Mouse (Mus musculus) left cerebral cortex, adult 2 months (tissue): Measurements from ENCODE around the gene Sf3a2. TPM values are rescaled to one million over a fixed set of nuclear protein-coding genes. Genes with fewer than 3 reads are reported as not detected.
A peak's percentile ranks its signal among the peaks of the same experiment; 100 is the strongest.

Source experiments
- DNase-seq, 2 experiments: peaks; one replicate each; pipeline ENCODE4 v3.0.0; 2021 to 2022; ENCODE audit warnings: low spot score in 2 of 2, mixed read lengths in 1 of 2; ENCODE audit errors: extremely low spot score in 1 of 2
- H3K27ac ChIP-seq: fragments of 200-600 bp; 2 replicates; pipeline ENCODE4 v1.8.1; 2022
- H3K4me3 ChIP-seq: fragments of 200-600 bp; 2 replicates; pipeline ENCODE4 v1.8.1; 2022
- CTCF ChIP-seq: fragments of 200-600 bp; IDR thresholded peaks from 2 replicates; pipeline ENCODE4 v1.8.1; 2022; ENCODE audit warnings: antibody characterized with exemption, mild to moderate bottlenecking, moderate library complexity
- intact Hi-C: fragments of 180-260 bp; cut with DNase I; formaldehyde crosslinking; loops from one replicate; pipeline ENCODE4 v1.15.1; 2025
- long read RNA-seq, 2 experiments: library from polyadenylated mRNA; stranded (forward); transcript quantifications; one replicate each; pipeline ENCODE4 v2.0.0; 2021; ENCODE audit warnings: borderline mapping rate in 2 of 2
- total RNA-seq, 2 experiments: library from RNA; stranded (reverse); gene quantifications; 2 replicates each; pipeline ENCODE4 v1.2.3; 2021

Gene Sf3a2
- 10 to 100 TPM; 42.0 to 48.7 TPM for total RNA-seq
- long read RNA-seq, experiment 1, transcript Sf3a2-203 (9 exons, 2,213 nt), result major isoform, 26 of 31 reads
- long read RNA-seq, experiment 1, partial matches to known transcripts, result 1 of 31 reads
- long read RNA-seq, experiment 1, other reads (novel, unspliced or antisense), result 2 of 31 reads
- long read RNA-seq, experiment 2, transcript Sf3a2-203 (9 exons, 2,213 nt), result major isoform, 27 of 39 reads
- long read RNA-seq, experiment 2, partial matches to known transcripts, result 0 of 39 reads
- long read RNA-seq, experiment 2, other reads (novel, unspliced or antisense), result 9 of 39 reads

- Histone ChIP-seq H3K4me3 (peak within 1 kb of the TSS; percentile 98), H3K27ac (peak within 1 kb of the TSS; percentile 98)
- intact Hi-C loops, result loop anchor here (2.0 kb wide), 1 partner anchor 44 kb away; the partner anchor contains the start of gene Dot1l
- DNase-seq, result peak; percentile 95 to 97
- TF ChIP-seq CTCF, result no peak; the same call in 1 of the 2 replicates
Measured at GRCm38 (mm10) chr10:80798150-80799006, at the start of gene Sf3a2, which contains the start of gene Plekhj1. Gene Sf3a2, plus strand, starts transcription at chr10:80798198. Gene Plekhj1, minus strand, starts transcription at chr10:80798626.

GRCm38 (mm10) chr10:80748609-80749008, 49.4 kb upstream of the Sf3a2 start:
- intact Hi-C loops, result loop anchor here (5.0 kb wide), 3 partner anchors 59 to 244 kb away; partner anchors contain the start of gene Amh
- H3K27ac ChIP-seq, result no peak overlapping the region
- TF ChIP-seq CTCF, result no peak
- no peak for DNase-seq
- H3K4me3 ChIP-seq, result no peak overlapping the region

- no peak overlapping the region; the same call in 1 of the 2 replicates for H3K4me3 ChIP-seq
- intact Hi-C loops, result loop anchor here (1.0 kb wide), 1 partner anchor 23 kb away; no protein-coding TSS in a partner anchor
- peak; percentile 59 to 67 for DNase-seq
- peak; percentile 62 for TF ChIP-seq CTCF
- H3K27ac ChIP-seq, result peak overlapping the region; percentile 75
Measured at GRCm38 (mm10) chr10:80751188-80751832, 46.7 kb upstream of the Sf3a2 start.

GRCm38 (mm10) chr10:80752079-80752625, 45.8 kb upstream of the Sf3a2 start:
- H3K4me3 ChIP-seq, result peak overlapping the region; percentile 16; the same call in 1 of the 2 replicates
- intact Hi-C loops, result no loop called here
- no peak for TF ChIP-seq CTCF
- peak overlapping the region; percentile 75 for H3K27ac ChIP-seq
- no peak for DNase-seq

GRCm38 (mm10) chr10:80754594-80755290, 43.3 kb upstream of the Sf3a2 start, which contains the start of gene Dot1l:
Gene Dot1l, plus strand, starts transcription at chr10:80755206.
- peak within 1 kb of the TSS; percentile 71 for H3K4me3 ChIP-seq
- peak; percentile 99 for DNase-seq
- intact Hi-C loops, result loop anchor here (2.0 kb wide), 1 partner anchor 44 kb away; the partner anchor contains the start of genes Plekhj1 and Sf3a2
- H3K27ac ChIP-seq, result peak within 1 kb of the TSS; percentile 90
- TF ChIP-seq CTCF, result no peak

GRCm38 (mm10) chr10:80755291-80756015, 42.5 kb upstream of the Sf3a2 start:
- TF ChIP-seq CTCF, result no peak
- intact Hi-C loops, result loop anchor here (2.0 kb wide), 1 partner anchor 43 kb away; the partner anchor contains the start of genes Plekhj1 and Sf3a2
- peak overlapping the region; percentile 71 for H3K4me3 ChIP-seq
- no peak for DNase-seq
- H3K27ac ChIP-seq, result peak overlapping the region; percentile 90

GRCm38 (mm10) chr10:80756099-80756498, 41.9 kb upstream of the Sf3a2 start:
- peak overlapping the region; percentile 71 for H3K4me3 ChIP-seq
- DNase-seq, result no peak
- TF ChIP-seq CTCF, result no peak; the same call in 1 of the 2 replicates
- H3K27ac ChIP-seq, result peak overlapping the region; percentile 90
- intact Hi-C loops, result no loop called here

GRCm38 (mm10) chr10:80756509-80756908, 41.5 kb upstream of the Sf3a2 start:
- no peak for DNase-seq
- intact Hi-C loops, result no loop called here
- Histone ChIP-seq H3K27ac (peak overlapping the region; percentile 90), H3K4me3 (peak overlapping the region; percentile 71)
- no peak for TF ChIP-seq CTCF

GRCm38 (mm10) chr10:80756967-80757366, 41.0 kb upstream of the Sf3a2 start:
- H3K27ac ChIP-seq, result peak overlapping the region; percentile 90
- TF ChIP-seq CTCF, result no peak
- peak in 1 of 2 experiments; percentile 51 for DNase-seq
- intact Hi-C loops, result no loop called here
- peak overlapping the region; percentile 71 for H3K4me3 ChIP-seq

GRCm38 (mm10) chr10:80757717-80758116, 40.3 kb upstream of the Sf3a2 start:
- peak; percentile 57 for TF ChIP-seq CTCF
- peak; percentile 58 to 72 for DNase-seq
- Histone ChIP-seq H3K4me3 (no peak overlapping the region), H3K27ac (peak overlapping the region; percentile 90)
- intact Hi-C loops, result no loop called here
